Mouse (Mus musculus): ENCODE data around the gene Ezh2.

Ezh2 gene

GRCm38 (mm10) chr6:47535333-47535732 is 59.8 kb downstream of the Ezh2 start:
- no peak for DNase-seq

- no peak for DNase-seq
Measured at GRCm38 (mm10) chr6:47532547-47532946, 62.6 kb downstream of the Ezh2 start.

GRCm38 (mm10) chr6:47527655-47528054 is 67.5 kb downstream of the Ezh2 start:
- DNase-seq: no peak

DNA sequence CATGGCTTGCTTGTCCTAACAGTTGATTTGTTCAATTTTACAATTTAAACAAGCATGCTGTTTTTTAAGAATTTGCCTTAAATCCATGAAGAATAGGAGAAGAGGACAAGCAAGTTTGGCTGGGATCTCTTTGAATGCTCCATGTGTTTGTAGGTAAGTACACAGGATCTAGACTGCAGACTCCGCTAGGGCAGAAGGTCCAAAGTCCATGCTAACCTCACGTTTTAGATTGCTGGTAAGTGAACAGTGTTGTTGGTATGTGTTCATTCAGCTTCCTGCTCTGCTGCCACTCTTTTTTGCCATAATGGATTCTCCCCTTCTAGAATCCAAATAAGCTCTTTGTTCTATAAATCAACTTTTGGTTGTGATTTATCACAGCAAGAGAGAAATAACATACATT is 68.0 kb downstream of the Ezh2 start:
- no peak for DNase-seq

GRCm38 (mm10) chr6:47526446-47526845 is 68.7 kb downstream of the Ezh2 start:
- no peak for DNase-seq

GRCm38 (mm10) chr6:47525041-47525440 is 70.1 kb downstream of the Ezh2 start:
- no peak for DNase-seq

DNA sequence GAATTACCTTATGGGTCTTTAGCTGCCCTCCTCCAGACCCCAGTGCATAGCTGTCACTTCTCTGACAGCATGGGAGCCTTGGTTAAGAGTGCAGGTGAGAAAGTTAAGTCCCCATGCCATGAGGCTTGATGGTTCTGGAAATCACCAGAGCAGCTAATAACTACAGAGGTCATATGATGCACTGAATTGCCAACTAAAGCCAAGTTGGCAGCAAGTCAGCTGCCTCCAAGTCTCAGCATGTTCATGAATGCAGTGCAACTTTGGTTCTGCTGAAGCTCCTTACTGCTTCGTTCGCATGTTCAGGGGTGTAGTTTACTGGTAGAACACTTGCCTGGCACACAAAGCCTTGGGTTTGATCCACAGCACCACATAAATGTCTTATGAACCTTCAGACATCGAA is 72.7 kb downstream of the Ezh2 start:
- DNase-seq: no peak

DNA sequence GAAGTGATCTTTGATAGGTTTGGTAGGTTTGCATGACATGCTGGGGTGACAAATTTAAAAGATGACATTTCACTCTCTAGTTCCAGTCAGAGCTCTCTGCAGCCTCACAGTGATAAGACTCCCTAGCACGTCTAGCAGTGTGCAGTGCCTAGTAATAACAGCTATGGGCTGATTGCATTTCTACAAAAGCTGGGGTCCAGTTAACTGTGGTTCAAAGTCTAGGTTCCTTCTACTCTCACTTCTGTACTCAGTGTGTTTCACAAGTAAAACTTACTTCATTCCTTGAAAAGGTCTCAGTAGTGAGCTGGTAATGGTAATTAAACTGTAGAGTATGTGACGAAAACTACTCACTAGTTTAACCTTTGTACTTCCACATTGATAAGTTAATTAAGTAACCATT is 75.1 kb downstream of the Ezh2 start:
- no peak for DNase-seq

DNA sequence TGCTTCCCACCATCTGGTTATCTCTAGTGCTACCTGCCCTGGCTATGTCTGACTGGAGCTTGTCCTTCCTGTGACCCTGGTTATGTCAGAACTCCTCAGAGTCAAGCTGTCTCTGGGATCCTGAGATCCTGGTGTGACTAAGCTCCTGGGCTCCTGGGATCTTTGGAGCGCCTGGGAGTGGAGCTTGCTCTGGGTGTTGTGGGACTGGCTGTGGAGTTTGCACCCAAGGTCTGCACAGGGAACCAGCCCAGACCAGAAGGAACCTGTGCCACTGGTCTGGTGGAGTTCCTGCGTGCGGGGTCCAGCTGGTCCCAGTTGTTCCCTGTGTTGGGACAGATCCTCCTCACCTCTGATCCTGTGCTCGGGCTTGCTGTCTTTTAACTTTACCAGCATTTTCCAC is 100.6 kb downstream of the Ezh2 start:
- DNase-seq: no peak

DNA sequence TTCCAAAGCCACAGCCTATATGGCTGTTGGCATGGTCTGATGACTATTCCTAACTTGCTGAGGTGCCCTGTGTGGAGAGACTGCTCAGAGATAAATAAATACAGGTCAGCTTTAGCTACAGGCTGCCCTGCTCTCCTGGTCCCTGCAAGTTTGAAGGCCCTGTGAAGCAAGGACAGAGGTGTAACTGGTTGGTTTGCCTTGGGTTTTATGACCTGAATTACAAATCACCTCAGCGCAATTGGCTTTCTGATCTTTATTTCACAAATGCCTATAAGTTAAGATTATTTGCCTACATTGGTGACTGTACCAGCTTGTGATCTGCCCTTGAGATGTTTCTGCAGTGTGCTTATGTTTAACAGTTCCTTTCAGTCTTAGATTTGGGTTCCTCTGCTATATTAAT is 113.1 kb downstream of the Ezh2 start:
- no peak for DNase-seq

Measured in thymus, postnatal 36 days (tissue).